8 mouse cellular contexts compared by ENCODE assay signal in genomic region chr1:182020831-182021460, GRCm38 (mm10). TPM values are rescaled to one million over a fixed set of nuclear protein-coding genes. Genes with fewer than 3 reads are reported as not detected.
A peak's percentile ranks its signal among the peaks of the same experiment; 100 is the strongest.
DNase-seq lines count a peak whose midpoint lies in the region; ATAC-seq and TF ChIP-seq lines count a peak whose summit lies in the region.

No protein-coding gene starts in this region.

- H3K27me3 ChIP-seq in forebrain, embryonic 15.5 days: no peaks in the 10 kb centered on the region
- no peaks in the 10 kb centered on the region for H3K27me3 ChIP-seq in kidney, embryonic 15.5 days
- H3K27me3 ChIP-seq in midbrain, embryonic 16.5 days (ENCODE audit: control insufficient read depth, insufficient read depth, low read depth, low read length): no peaks in the 10 kb centered on the region

- H3K36me3 ChIP-seq in forebrain, embryonic 15.5 days: peaks cover under 1% of the 10 kb centered on the region; the same call in 1 of the 2 replicates
- H3K36me3 ChIP-seq in kidney, embryonic 15.5 days: 0 out of 2 replicates have a peak, but pooled peaks cover under 1% of the 10 kb centered on the region
- H3K36me3 ChIP-seq in midbrain, embryonic 16.5 days (ENCODE audit: control insufficient read depth, insufficient read depth, low read length): no peaks in the 10 kb centered on the region

- whole genome bisulfite sequencing in forebrain, embryonic 15.5 days: 8% methylated on average over 11 of the region's 11 CpGs
- 27% methylated on average over 11 of the region's 11 CpGs for whole genome bisulfite sequencing in kidney, embryonic 15.5 days
- 9% methylated on average over 11 of the region's 11 CpGs for WGBS in midbrain, embryonic 16.5 days

- peak overlapping the region; percentile 77 for H3K27ac ChIP-seq in gastrocnemius, adult 2 months
- peak overlapping the region; percentile 99 for H3K27ac ChIP-seq in forebrain, embryonic 15.5 days (replicated peaks)
- H3K27ac ChIP-seq in kidney, embryonic 15.5 days: peak overlapping the region; percentile 90
- peak overlapping the region; percentile 99 for H3K27ac ChIP-seq in midbrain, embryonic 16.5 days (ENCODE audit: low read length)

- H3K9me3 ChIP-seq in forebrain, embryonic 15.5 days: no peaks in the 10 kb centered on the region
- no peaks in the 10 kb centered on the region for H3K9me3 ChIP-seq in kidney, embryonic 15.5 days (replicated peaks)
- H3K9me3 ChIP-seq in midbrain, embryonic 16.5 days (replicated peaks; ENCODE audit: control insufficient read depth, low read length, poor library complexity, severe bottlenecking): no peaks in the 10 kb centered on the region

- peak; percentile 18; the same call in 1 of the 2 replicates for ATAC-seq in forebrain, embryonic 15.5 days (replicated peaks)
- peak; percentile 1; the same call in 1 of the 2 replicates for ATAC-seq in kidney, embryonic 15.5 days (replicated peaks; ENCODE audit: low FRiP score)
- peak; percentile 25; the same call in 1 of the 2 replicates for ATAC-seq in midbrain, embryonic 16.5 days
- ATAC-seq in granulocyte monocyte progenitor cell, adult 5-6 weeks (replicated peaks; ENCODE audit: poor library complexity, severe bottlenecking): no peak

- peak overlapping the region; percentile 77 for H3K4me2 ChIP-seq in forebrain, embryonic 15.5 days (replicated peaks)
- peak overlapping the region; percentile 91 for H3K4me2 ChIP-seq in kidney, embryonic 15.5 days
- H3K4me2 ChIP-seq in midbrain, embryonic 16.5 days (ENCODE audit: low read length): peak overlapping the region; percentile 50

- peaks cover 31% of the 10 kb centered on the region for H3K4me1 ChIP-seq in forebrain, embryonic 15.5 days
- H3K4me1 ChIP-seq in kidney, embryonic 15.5 days: 0 out of 2 replicates have a peak, but pooled peaks cover 15% of the 10 kb centered on the region
- H3K4me1 ChIP-seq in midbrain, embryonic 16.5 days (ENCODE audit: control insufficient read depth, insufficient read depth, low read length): peaks cover 23% of the 10 kb centered on the region

- H3K4me3 ChIP-seq in gastrocnemius, adult 2 months: peak overlapping the region; percentile 96
- H3K4me3 ChIP-seq in forebrain, embryonic 15.5 days: peak overlapping the region; percentile 86
- H3K4me3 ChIP-seq in kidney, embryonic 15.5 days (replicated peaks): peak overlapping the region; percentile 90
- peak overlapping the region; percentile 87 for H3K4me3 ChIP-seq in midbrain, embryonic 16.5 days (ENCODE audit: low read depth, low read length)

- peak overlapping the region; percentile 97 for H3K9ac ChIP-seq in forebrain, embryonic 15.5 days (replicated peaks)
- H3K9ac ChIP-seq in kidney, embryonic 15.5 days: peak overlapping the region; percentile 93; the same call in 1 of the 2 replicates
- peak overlapping the region; percentile 90 for H3K9ac ChIP-seq in midbrain, embryonic 16.5 days (ENCODE audit: low read depth, low read length)

- intact Hi-C loops in gastrocnemius, adult 2 months (cut with DNase I): loop anchor here (5.0 kb wide), 2 partner anchors 36 to 91 kb away; no protein-coding TSS in a partner anchor
- intact Hi-C loops in gastrocnemius, postnatal 14 days (cut with DNase I; ENCODE audit: low total_unique reads): no loop called here

- DNase-seq in gastrocnemius, adult 2 months: no peak
- DNase-seq in gastrocnemius, adult 18-20 months (ENCODE audit: low spot score): no peak
- peak; percentile 67 for DNase-seq in brain, adult 2 months (ENCODE audit: low read depth, low spot score)
- DNase-seq in gastrocnemius, postnatal 14 days: no peak

- no peak for TF ChIP-seq CTCF in gastrocnemius, adult 2 months (IDR thresholded peaks at IDR 0.05)

RNA-seq across cellular contexts. Expression of gene Enah, which starts 1.2 kb away (rescaled TPM):
- 10 to 100 TPM; 31.6 to 73.0 TPM for total RNA-seq in gastrocnemius, adult 2 months (2021)
- total RNA-seq in gastrocnemius, adult 18-20 months (2021): 100 to 1,000 TPM in 1 of 2 experiments, 10 to 100 TPM in 1; 45.0 to 176 TPM
- 34.4 and 36.0 TPM in 2 replicates for polyA plus RNA-seq in forebrain, embryonic 15.5 days (2015; fragmentation: Nextera tagmentation; extraction: Ambion mirVana)
- polyA plus RNA-seq in kidney, embryonic 15.5 days (2015; fragmentation: Nextera tagmentation; extraction: Ambion mirVana): 14.5 and 17.3 TPM in 2 replicates
- 27.3 and 33.5 TPM in 2 replicates for polyA plus RNA-seq in midbrain, embryonic 16.5 days (2015; fragmentation: Nextera tagmentation; extraction: Ambion mirVana)
- 100 to 1,000 TPM in 1 of 2 experiments, 10 to 100 TPM in 1; 57.5 to 119 TPM for total RNA-seq in gastrocnemius, postnatal 14 days (2021)
- 3.4 and 3.6 TPM in 2 replicates for total RNA-seq in granulocyte monocyte progenitor cell, adult 5-6 weeks (2014; fragmentation: Nextera tagmentation)
- total RNA-seq in granulocyte monocyte progenitor cell, adult 5-6 weeks (2017): 1.2 and 1.8 TPM in 2 replicates

Comparison
In these comparisons a context has a peak if more than half of its experiments do, and no peak if none do; other contexts are left out.
1. RNA of gene Enah, which starts 1.2 kb away (total RNA-seq): 45.0 to 176 TPM in gastrocnemius, adult 18-20 months, 57.5 to 119 TPM in gastrocnemius, postnatal 14 days and 31.6 to 73.0 TPM in gastrocnemius, adult 2 months; 1.2 to 3.6 TPM in granulocyte monocyte progenitor cell, adult 5-6 weeks; every median in the first group is over 4 times any median in the second.
2. Peak in every context shown above with its lines, with median percentiles within 50 percentile points of each other: H3K27ac ChIP-seq, H3K4me3 ChIP-seq, H3K4me2 ChIP-seq and H3K9ac ChIP-seq.